Mouse (Mus musculus): ENCODE data around the gene Calu.

DNA sequence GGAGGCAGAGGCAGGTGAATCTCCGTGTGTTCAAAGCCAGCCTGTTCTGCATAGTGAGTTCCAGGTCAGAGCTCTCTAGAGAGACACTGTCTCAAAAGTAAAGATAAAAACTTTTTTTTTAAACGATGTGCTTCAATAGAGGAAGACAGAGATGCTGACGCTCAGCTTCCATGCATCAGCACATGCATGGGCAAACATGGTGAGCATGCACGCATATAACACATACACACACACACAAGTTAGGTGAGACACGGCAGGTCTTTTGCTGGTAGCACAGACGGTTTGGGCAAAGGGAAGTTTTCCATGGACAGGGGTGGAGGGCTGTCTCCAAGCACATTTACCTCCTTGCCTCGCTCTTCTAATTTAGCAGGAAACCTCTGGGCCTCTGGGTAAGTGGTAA lies 25.7 kb upstream of the Calu start:
- TF ChIP-seq KAT2A (IDR thresholded peaks at IDR 0.05; ENCODE audit: insufficient replicate concordance, low read length), result no peak
- no peak for TF ChIP-seq POLR2A (IDR thresholded peaks at IDR 0.05; ENCODE audit: low read depth, low read length)
- TF ChIP-seq TCF12 (IDR thresholded peaks at IDR 0.05; ENCODE audit: low read depth, low read length), result no peak
- no peak for TF ChIP-seq CTCF (conservative IDR thresholded peaks at IDR 0.05 in 1 of 2, IDR thresholded peaks at IDR 0.05 in 1 of 2; ENCODE audit: low read depth in 2 of 2, low read length in 2 of 2)
- no peak for TF ChIP-seq UBTF (IDR thresholded peaks at IDR 0.05; ENCODE audit: low read depth, low read length)
- TF ChIP-seq TBP (conservative IDR thresholded peaks at IDR 0.05; ENCODE audit: low read depth, low read length), result peak; percentile 69; the same call in 1 of the 2 replicates
- no peak for TF ChIP-seq CHD2 (IDR thresholded peaks at IDR 0.05; ENCODE audit: low read length)
- no peak for TF ChIP-seq USF1 (IDR thresholded peaks at IDR 0.05; ENCODE audit: low read depth, low read length)
- no peak for TF ChIP-seq MYC (IDR thresholded peaks at IDR 0.05; ENCODE audit: low read depth, low read length)
- no peak for TF ChIP-seq ZMIZ1 (IDR thresholded peaks at IDR 0.05; ENCODE audit: low read depth, low read length)
